Mouse (Mus musculus) splenic B cell, adult 2 months (primary cell): Measurements from ENCODE around the gene Krt84.

Experiments used
- DNase-seq: peaks from one replicate; pipeline ENCODE4 v3.0.0-alpha.2; 2011; ENCODE audit warnings: low read depth, low spot score
- H3K27me3 ChIP-seq: 2 replicates; pipeline ENCODE4 v1.6.1; 2012; ENCODE audit warnings: mild to moderate bottlenecking, low read length, moderate library complexity, mixed read lengths; ENCODE audit not compliant: control insufficient read depth, poor library complexity, insufficient read depth, severe bottlenecking
- H3K36me3 ChIP-seq: 2 replicates; pipeline ENCODE4 v1.6.1; 2012; ENCODE audit warnings: mild to moderate bottlenecking, low read length, moderate library complexity, mixed read lengths; ENCODE audit not compliant: control insufficient read depth, poor library complexity, insufficient read depth, severe bottlenecking

The Krt84 gene

GRCm38 (mm10) chr15:101479666-101480060 lies 53.0 kb downstream of the Krt84 start:
- no peaks in the 10 kb centered on the region for H3K27me3 ChIP-seq
- no peaks in the 10 kb centered on the region for H3K36me3 ChIP-seq
- DNase-seq, result no peak

GRCm38 (mm10) chr15:101479007-101479665 lies 53.5 kb downstream of the Krt84 start:
- H3K36me3 ChIP-seq, result no peaks in the 10 kb centered on the region
- DNase-seq, result peak; percentile 13
- no peaks in the 10 kb centered on the region for H3K27me3 ChIP-seq
